Mouse (Mus musculus) T-helper 17 cell (primary cell): ENCODE measurements at regions not wholly inside any gene's neighbourhood (a gene's known extent, or its start where the extent isn't known, plus 50 kb on each side); places are given as distances from the start of the nearest gene placed in this dataset.

Source experiments
- in situ Hi-C, 2 experiments: fragments of 300-600 bp; cut with MboI, MseI; formaldehyde crosslinking; loops; 1 replicate in 1 of 2; 2 replicates in 1 of 2; pipeline ENCODE4 v1.15.1; 2025; ENCODE audit warnings: high pct_unique_total_duplicates in 2 of 2

GRCm38 (mm10) chr12:32637400-32638100, 181.8 kb upstream of the Nampt start:
- in situ Hi-C loops, result loop anchor here (5.0 to 10.0 kb wide), 2 partner anchors 257 to 260 kb away; no protein-coding TSS in a partner anchor

GRCm38 (mm10) chr12:32640591-32640990, 178.8 kb upstream of the Nampt start:
- in situ Hi-C loops, result loop anchor here (10.0 kb wide), 2 partner anchors 374 to 1304 kb away; no protein-coding TSS in a partner anchor

DNA sequence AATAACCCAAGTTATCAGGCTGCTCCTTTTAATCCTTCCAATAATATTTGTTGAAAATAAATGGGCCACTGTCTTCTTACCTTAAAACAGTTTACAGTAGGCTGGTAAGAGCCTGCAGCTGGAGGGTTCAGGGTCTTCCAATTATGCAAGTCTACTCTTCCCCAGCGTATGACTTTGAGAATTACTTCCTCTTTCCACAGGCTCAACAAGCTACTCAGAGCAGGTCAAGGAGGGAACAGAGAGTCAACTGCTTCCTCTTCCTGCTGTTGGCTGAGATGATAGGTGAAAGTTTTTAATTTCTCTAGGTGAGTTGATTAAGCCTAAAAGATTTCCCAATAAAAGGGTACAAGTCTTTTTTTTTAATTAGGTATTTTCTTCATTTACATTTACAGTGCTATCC, 176.9 kb upstream of the Nampt start:
- in situ Hi-C loops, result loop anchor here (10.0 kb wide), 2 partner anchors 372 to 1302 kb away; no protein-coding TSS in a partner anchor

GRCm38 (mm10) chr12:32653096-32653495, 166.2 kb upstream of the Nampt start:
- in situ Hi-C loops, result no loop called here

DNA sequence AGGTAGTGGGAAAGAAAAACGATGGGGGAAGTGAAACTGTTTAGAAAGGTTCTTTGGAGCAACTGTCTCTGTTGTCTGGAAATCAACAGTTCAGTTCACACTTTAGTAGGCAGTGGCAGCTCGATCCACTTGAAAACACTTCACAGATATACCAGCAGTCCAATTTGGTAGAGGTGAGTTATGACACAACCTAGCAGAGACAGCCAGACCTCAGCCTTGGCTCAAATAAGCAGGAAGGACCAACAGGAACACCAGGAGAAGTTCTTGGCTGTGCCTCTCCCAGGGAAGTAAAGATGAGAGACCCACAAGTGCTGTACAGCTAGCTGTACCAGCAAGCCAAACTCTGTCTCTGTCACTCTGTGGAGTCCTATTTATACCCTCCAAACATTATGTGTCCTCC, 163.2 kb upstream of the Nampt start:
- in situ Hi-C loops, result no loop called here

DNA sequence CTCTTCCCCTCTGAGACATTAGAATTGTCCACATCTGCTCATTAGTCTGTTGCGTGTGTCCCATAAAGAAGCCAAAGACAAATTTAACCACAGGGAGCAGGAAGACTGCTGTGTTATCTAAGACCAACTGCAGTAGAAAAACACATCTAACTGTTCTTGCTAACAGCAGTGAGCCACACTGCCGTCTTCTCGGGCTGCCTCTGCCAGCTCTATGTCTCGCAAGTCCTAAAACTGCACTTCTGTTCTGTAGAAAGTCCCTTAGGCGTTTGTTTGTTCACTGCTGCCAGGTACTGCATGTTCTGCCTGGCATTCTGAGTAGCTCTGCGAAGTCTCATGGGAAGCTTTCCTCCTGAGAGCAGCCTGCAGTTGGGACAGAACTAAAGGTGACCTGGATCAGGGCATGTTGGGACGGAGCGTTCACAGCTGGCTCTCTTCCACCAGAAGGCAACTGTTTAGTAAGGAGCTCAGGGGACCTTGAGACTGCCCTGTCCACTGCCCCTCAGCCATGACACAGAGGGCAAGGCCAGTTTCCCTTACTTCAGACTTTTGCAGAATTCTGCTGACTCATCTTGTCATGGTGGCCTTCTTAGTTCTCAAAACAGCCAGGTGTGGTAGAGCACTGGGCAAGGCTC, 157.4 kb upstream of the Nampt start:
- in situ Hi-C loops, result no loop called here

- in situ Hi-C loops, result no loop called here
Measured at GRCm38 (mm10) chr12:32666040-32666439, 153.3 kb upstream of the Nampt start.

GRCm38 (mm10) chr12:32677908-32678307, 141.4 kb upstream of the Nampt start:
- in situ Hi-C loops, result no loop called here

DNA sequence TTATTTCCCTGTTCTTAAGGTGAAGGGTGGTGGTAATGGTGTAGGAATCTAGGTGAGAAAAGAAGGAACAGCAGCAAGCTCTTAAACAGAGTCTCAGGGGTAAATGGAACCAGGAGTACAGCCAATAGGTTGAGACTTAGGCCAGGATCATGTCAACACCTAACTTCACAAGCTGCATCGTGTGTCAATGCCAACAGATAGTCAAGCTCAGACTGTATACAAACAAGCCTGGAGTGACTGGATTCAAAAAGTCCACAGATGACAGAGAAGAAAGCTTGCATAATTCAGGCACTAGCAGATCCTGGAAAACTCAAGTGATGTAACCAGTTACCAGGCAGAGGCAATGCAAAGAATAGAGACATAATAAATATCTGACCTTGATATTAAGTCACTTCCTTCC, 140.6 kb upstream of the Nampt start:
- in situ Hi-C loops, result no loop called here

DNA sequence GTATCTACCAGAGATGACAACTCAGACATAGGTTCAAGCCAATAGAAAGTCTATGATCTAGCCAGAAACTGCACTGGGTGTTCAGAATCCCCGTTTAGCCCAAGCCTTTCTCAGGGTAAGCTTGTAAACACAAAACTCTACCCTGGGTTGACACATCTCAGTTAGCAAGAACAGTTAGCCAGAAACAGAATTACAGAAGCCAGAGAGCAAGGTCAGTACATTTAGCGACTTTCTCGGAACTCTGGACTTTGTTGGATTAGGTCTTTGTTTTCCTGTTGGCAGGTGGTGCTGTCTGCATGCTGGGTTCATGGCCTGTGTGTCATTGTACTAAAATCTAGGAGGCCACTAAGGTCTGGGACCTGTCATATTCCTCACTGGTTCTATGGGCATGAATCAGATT, 137.4 kb upstream of the Nampt start:
- in situ Hi-C loops, result no loop called here

DNA sequence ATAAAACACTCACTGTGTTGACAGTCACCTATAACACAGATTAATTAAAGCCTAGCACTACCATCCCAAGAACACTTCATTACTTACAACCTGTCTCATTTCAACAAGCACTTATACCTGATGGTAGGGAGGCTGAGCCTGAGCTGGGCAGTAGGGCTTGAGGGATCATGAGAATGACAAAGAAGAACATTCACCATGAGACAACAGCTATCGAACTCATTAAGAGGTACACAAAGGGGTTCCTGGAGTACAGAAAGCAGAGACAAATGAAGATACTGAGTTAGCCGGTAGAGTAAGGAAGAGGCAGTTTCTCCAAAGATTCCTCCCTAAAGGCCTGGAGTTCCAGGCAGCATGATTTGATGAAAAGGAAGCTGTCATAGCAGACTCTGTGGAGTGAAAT, 136.0 kb upstream of the Nampt start:
- in situ Hi-C loops, result no loop called here

GRCm38 (mm10) chr12:32685788-32686385, 133.5 kb upstream of the Nampt start:
- in situ Hi-C loops, result no loop called here

GRCm38 (mm10) chr12:32689361-32689760, 130.0 kb upstream of the Nampt start:
- in situ Hi-C loops, result no loop called here

DNA sequence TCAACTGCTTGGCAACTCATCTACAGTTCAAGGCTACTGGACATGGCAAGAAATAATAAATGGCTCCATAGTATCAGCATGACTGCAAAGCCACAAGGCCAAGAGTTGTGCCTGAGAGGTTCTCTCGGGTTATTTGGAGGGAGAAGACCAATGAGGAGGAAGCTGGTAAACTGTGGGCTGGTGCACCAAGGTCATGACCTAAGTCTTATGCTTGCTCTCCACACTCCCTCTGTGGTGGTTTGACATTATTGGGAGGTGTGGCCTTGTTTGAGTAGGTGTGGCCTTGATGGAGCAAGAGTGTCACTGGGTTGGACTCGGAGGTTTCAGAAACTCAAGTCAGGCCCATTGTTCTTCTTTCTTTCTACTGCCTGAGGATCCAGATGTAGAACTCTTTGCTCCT, 129.2 kb upstream of the Nampt start:
- in situ Hi-C loops, result no loop called here

- in situ Hi-C loops, result no loop called here
Measured at GRCm38 (mm10) chr12:32692081-32692819, 127.1 kb upstream of the Nampt start.

DNA sequence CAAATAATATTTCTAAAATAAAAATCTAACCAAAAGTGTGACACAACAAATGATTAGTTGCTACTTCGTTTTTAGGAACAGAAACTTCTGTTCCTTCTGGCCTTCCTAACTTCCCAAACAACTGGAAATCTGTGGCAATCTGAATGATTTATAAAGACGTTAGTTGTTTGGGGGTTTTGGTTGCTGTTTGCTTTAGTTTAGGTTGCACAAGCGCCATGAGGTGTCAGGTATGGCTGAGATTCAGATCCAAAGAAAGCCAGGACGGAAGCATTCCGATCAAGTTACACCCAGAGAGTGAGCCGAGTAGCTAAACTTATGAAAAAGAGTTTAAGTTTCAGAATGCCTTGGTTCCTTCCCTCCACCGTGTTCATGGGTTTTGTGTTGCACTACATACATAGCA, 126.4 kb upstream of the Nampt start:
- in situ Hi-C loops, result no loop called here

DNA sequence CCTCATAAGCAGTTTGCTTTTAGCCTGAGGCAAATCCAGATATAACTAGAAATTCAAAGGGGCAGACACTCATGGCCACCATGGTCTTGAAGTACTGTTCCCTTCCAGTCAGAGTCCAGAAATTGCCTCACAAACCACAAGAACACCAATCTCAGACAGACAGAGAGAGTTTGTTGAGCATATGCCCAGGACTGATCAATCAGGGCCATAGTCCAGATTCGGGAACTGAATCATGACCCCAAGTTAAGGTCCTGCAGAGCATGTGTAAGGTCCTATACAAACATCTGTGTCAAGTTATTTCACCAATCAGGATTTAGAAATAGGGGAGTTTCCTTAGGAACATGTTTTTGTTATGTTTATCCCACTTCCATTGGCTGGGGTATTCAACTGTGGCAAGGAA, 125.7 kb upstream of the Nampt start:
- in situ Hi-C loops, result no loop called here

DNA sequence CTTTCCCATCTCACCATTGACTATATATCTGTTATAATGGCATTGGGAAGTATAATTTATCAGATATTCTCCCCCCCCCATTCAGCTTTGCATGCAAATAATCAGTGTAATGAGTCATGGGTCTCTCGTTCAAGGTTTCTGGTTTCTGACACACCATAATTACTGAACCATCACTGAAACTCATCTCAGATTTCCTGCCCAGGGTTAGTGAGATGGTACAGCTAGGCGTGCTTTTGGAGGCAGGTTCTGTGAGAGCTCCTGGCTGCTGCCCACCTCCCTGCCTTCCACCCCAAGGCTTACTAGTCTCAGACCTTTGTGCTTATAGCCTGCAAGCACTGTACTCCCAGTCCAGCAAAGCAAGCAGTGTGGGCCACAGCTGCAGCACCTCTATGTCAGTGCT, 122.5 kb upstream of the Nampt start:
- in situ Hi-C loops, result no loop called here

- in situ Hi-C loops, result no loop called here
Measured at GRCm38 (mm10) chr12:32709188-32709587, 110.2 kb upstream of the Nampt start.

- in situ Hi-C loops, result no loop called here
Measured at GRCm38 (mm10) chr12:32717129-32717921, 102.0 kb upstream of the Nampt start.

GRCm38 (mm10) chr12:32719203-32719602, 100.1 kb upstream of the Nampt start:
- in situ Hi-C loops, result no loop called here
